Mouse (Mus musculus): ENCODE data around the gene Arl8a.
"Not testable (repeated sequence)": the region's sequence is repeated elsewhere in the genome, so short reads cannot be mapped to it uniquely, and the experiment has no call there.

GRCm38 (mm10) chr1:135187016-135187415 is 40.4 kb downstream of the Arl8a start:
- TF ChIP-seq CTCF (IDR thresholded peaks at IDR 0.05; ENCODE audit: control insufficient read depth, insufficient read depth, low read length); POLR2A (IDR thresholded peaks at IDR 0.05; ENCODE audit: borderline replicate concordance, control insufficient read depth, low read depth, low read length): not testable (repeated sequence)

All from bone marrow, adult 2 months (tissue).